Mouse (Mus musculus) ovary, adult 10 weeks (tissue): Measurements from ENCODE around the gene Zfp1. TPM values are rescaled to one million over a fixed set of nuclear protein-coding genes. Genes with fewer than 3 reads are reported as not detected.

Experiments
- polyA plus RNA-seq: library from polyadenylated mRNA; stranded (reverse); fragments of 350-450 nt; fragmentation: Illumina TruSeq; extraction: RNeasy Lipid Tissue Mini Kit (QIAGEN cat#74804); gene quantifications from one replicate; pipeline ENCODE4 v1.2.3, GENCODE M21; 2014

Zfp1 gene
- polyA plus RNA-seq, result 12.9 TPM

DNA sequence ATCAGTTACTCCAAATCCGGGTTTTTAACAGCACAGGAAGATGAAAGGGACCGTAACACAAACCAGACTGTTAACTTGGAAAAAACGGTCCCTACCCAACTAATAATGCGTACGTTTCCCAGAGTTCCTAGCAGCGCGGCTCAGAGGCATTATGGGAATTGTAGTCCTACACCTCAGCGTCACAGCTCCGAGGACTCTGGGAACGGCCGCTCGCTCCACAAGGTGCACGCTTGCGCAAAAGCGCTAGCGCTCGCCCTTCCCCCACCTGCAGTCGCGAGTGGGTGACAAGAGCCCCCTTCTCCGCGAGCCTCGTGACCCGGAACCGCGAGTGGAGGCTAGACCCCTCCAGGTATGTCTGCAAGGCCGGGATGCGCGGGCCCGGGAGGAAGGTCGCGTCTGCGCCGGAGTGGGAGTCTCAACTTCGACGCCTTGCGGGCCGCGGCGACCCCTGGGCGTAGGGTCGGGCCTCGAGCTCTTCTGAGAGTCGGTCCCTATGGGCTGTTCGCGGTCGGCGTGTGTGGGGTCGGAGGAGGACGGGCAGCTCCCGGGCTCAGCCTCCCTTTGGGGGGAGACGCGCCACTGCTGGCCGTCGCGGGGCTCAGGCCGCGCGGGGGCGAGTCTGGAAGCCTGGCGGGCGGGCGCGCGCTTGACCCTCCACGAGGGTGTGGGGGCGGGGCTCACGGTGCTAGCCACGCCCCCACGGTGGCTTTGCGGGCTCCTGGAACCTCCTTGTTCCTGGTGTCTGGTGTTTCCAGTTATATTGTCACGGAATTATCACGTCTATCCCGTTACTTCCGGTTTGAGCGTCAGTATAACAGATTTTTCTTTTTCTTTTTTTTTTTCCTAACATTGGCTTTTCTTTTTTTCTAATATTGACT lies at the start of gene Zfp1:
TSS of gene Zfp1 (plus strand) at position 138 of the 878 bp plus-strand sequence.

GRCm38 (mm10) chr8:111630105-111630521 lies 13.1 kb upstream of the Zfp1 start, which contains the start of gene Ldhd:
Gene Ldhd (minus strand): TSS chr8:111630374.

DNA sequence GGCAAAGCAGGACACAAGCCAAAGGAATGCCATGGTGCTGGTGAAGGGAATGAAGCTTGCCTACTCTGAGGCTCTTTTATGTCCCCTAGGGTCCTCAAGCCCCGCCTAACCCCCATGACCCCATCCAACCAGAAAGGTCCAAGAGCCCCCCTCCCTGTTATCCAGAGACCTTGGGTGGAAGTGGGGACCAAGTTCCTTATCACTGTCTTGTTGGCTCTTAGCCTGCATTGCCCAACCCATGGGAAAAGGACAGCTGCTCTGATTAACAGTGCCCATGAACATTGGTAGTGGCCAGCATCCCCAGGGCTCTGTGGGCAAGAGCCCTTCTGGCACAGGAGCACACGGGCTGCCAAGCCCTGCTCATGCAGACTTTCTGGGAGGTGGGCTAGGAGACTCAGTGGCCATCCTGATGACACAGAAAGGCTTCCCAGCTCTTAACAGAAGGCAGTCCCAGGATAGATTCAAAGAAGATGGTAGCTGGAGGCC lies 47.8 kb downstream of the Zfp1 start, which contains the start of gene Ctrb1:
TSS of gene Ctrb1 (minus strand) at position 51 of the 486 bp plus-strand sequence.

Other genes starting within 250 kb of the Zfp1 start
- 0.83 TPM for gene Fa2h, start 249.6 kb upstream of the Zfp1 start, polyA plus RNA-seq
- gene Wdr59, start 121.3 kb upstream of the Zfp1 start, polyA plus RNA-seq, result 21.8 TPM
- 19.7 TPM for gene Znrf1, start 107.3 kb upstream of the Zfp1 start, polyA plus RNA-seq
- 1.1 TPM for gene Ldhd, start 13.0 kb upstream of the Zfp1 start, polyA plus RNA-seq
- gene Ctrb1, start 47.6 kb downstream of the Zfp1 start, polyA plus RNA-seq, result 2.0 TPM
- 0.17 TPM for gene Bcar1, start 100.4 kb downstream of the Zfp1 start, polyA plus RNA-seq
- 211 TPM for gene Cfdp1, start 210.9 kb downstream of the Zfp1 start, polyA plus RNA-seq
- 14.3 TPM for gene Tmem170, start 233.3 kb downstream of the Zfp1 start, polyA plus RNA-seq